Mouse (Mus musculus): ENCODE results near the gene Adk. TPM values are rescaled to one million over a fixed set of nuclear protein-coding genes. Genes with fewer than 3 reads are reported as not detected.

Gene Adk
- polyA plus RNA-seq, 1 experiment from 2014 or later = 155 TPM

- Histone ChIP-seq H3K4me1 (replicated peaks) (peaks cover 13% of the 10 kb centered on the region), H3K27me3 (no peaks in the 10 kb centered on the region), H3K27ac (no peak overlapping the region), H3K4me2 (no peak overlapping the region), H3K9ac (replicated peaks) (no peak overlapping the region), H3K9me3 (no peaks in the 10 kb centered on the region), H3K4me3 (replicated peaks) (no peak overlapping the region), H3K36me3 (no peaks in the 10 kb centered on the region)
- WGBS = 71% methylated on average over 8 of the region's 8 CpGs
- ATAC-seq (ENCODE audit: insufficient number of reproducible peaks, insufficient read depth, low FRiP score, low TSS enrichment, low read depth) = no peak
These were observed 13.3 kb downstream of the Adk start for GRCm38 (mm10) chr14:21065490-21066162.

DNA sequence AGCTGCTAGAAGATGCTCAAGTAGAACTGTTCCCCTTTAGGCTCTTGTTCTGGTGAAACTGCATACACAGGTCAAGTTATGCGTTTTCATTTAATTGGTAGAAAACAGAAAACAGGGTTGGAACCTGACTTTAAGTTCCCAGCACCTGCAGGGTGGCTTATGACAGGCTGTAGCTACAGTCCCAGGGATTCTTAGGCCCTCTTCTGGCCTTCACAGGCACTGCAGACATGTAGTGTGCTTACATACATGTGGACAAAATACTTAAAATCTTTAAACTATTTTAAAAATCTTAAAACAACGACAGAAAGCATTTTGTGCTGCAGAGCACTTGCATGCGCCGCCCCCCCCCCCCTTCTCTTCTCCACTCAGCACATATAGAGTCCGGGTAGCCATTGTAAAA is 17.2 kb downstream of the Adk start:
- Histone ChIP-seq H3K4me2 (no peak overlapping the region), H3K4me1 (replicated peaks) (peaks cover 5% of the 10 kb centered on the region), H3K9ac (replicated peaks) (no peak overlapping the region), H3K27ac (no peak overlapping the region), H3K4me3 (replicated peaks) (no peak overlapping the region), H3K36me3 (no peaks in the 10 kb centered on the region), H3K9me3 (no peaks in the 10 kb centered on the region), H3K27me3 (no peaks in the 10 kb centered on the region)
- WGBS = 81% methylated on average over 5 of the region's 5 CpGs
- no peak for ATAC-seq (ENCODE audit: insufficient number of reproducible peaks, insufficient read depth, low FRiP score, low TSS enrichment, low read depth)

DNA sequence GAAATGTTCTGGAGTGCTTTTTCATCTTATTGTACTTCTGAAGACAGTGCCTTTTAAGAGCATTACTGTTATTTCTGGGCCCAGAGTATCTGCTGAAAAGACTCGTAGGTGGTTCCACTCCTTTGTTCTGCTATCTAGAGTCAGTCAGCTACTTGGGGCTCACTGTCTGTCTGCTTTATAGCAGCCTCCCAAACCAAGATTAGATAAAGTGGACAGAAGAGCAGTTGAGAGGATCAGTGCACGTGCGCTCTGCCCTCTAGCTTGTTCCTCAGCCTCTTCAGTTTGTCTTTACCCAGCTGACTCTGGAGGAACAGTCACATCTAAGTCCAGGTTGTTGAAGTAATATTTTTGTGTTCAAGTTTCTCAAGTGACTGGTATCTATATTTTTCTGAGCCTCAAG is 21.6 kb downstream of the Adk start:
- no peak overlapping the region for H3K27ac ChIP-seq
- H3K36me3 ChIP-seq = no peaks in the 10 kb centered on the region
- no peaks in the 10 kb centered on the region for H3K9me3 ChIP-seq
- no peak overlapping the region for H3K4me2 ChIP-seq
- H3K9ac ChIP-seq (replicated peaks) = no peak overlapping the region
- H3K4me3 ChIP-seq (replicated peaks) = no peak overlapping the region
- no peak for ATAC-seq (ENCODE audit: insufficient number of reproducible peaks, insufficient read depth, low FRiP score, low TSS enrichment, low read depth)
- H3K27me3 ChIP-seq = no peaks in the 10 kb centered on the region
- H3K4me1 ChIP-seq (replicated peaks) = peaks cover 21% of the 10 kb centered on the region
- 72% methylated on average over 3 of the region's 3 CpGs for whole genome bisulfite sequencing

DNA sequence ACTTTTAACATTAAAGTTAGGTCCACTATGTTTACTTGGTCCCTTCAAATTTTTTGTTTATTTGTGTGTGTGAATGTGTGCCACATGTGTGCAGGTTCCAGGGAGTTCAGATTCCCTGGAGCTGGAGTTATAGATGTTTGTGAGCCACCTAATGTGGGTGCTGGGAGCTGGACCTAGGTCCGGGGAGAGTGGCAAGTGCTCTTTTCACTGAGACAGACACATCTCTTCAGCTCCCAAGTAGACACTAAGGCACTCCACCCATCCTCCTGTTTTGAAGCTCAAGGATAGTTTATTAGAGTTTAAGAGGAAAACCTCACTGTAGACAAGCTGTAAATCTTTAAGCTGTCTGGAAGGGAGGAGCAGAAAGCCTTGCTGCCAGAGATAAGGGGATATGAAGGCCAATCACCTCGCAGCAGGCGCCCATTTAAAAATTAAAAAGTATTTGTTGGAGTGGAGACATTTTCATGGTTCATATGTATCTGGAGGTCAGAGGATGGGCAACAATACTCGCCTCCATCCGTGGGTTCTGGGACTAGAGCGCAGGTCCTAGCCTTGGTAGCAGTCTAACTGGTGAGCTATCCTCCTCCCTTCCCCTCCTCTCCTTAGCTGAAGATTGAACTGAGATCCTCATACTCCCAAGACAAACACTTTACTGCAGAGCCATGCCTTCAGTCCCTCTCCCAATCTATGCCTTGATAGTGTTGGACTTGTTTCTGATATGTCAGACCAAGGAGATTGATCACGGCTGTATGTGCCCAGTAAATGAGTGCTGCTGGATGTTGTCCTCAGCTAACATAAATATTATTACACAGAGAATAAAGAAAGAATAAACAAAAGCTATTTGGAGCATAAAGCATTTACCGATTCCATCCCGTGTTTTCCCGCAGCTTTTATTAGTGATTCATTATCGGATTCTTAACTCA is 22.3 kb downstream of the Adk start:
- Histone ChIP-seq H3K9me3 (no peaks in the 10 kb centered on the region), H3K9ac (replicated peaks) (no peak overlapping the region), H3K4me3 (replicated peaks) (no peak overlapping the region), H3K4me2 (peak overlapping the region; percentile 77), H3K36me3 (no peaks in the 10 kb centered on the region), H3K27me3 (no peaks in the 10 kb centered on the region), H3K27ac (no peak overlapping the region), H3K4me1 (replicated peaks) (peaks cover 21% of the 10 kb centered on the region)
- 59% methylated on average over 11 of the region's 11 CpGs for WGBS
- ATAC-seq (ENCODE audit: insufficient number of reproducible peaks, insufficient read depth, low FRiP score, low TSS enrichment, low read depth) = no peak

- Histone ChIP-seq H3K4me1 (replicated peaks) (peaks cover 21% of the 10 kb centered on the region), H3K9ac (replicated peaks) (peak overlapping the region; percentile 75), H3K27me3 (no peaks in the 10 kb centered on the region), H3K36me3 (no peaks in the 10 kb centered on the region), H3K4me3 (replicated peaks) (peak overlapping the region; percentile 65), H3K9me3 (no peaks in the 10 kb centered on the region), H3K27ac (peak overlapping the region; percentile 89), H3K4me2 (peak overlapping the region; percentile 77)
- ATAC-seq (ENCODE audit: insufficient number of reproducible peaks, insufficient read depth, low FRiP score, low TSS enrichment, low read depth) = peak; percentile 97
- WGBS = under 1% methylated on average over 55 of the region's 59 CpGs
These were observed 23.6 kb downstream of the Adk start for GRCm38 (mm10) chr14:21075751-21076500.

DNA sequence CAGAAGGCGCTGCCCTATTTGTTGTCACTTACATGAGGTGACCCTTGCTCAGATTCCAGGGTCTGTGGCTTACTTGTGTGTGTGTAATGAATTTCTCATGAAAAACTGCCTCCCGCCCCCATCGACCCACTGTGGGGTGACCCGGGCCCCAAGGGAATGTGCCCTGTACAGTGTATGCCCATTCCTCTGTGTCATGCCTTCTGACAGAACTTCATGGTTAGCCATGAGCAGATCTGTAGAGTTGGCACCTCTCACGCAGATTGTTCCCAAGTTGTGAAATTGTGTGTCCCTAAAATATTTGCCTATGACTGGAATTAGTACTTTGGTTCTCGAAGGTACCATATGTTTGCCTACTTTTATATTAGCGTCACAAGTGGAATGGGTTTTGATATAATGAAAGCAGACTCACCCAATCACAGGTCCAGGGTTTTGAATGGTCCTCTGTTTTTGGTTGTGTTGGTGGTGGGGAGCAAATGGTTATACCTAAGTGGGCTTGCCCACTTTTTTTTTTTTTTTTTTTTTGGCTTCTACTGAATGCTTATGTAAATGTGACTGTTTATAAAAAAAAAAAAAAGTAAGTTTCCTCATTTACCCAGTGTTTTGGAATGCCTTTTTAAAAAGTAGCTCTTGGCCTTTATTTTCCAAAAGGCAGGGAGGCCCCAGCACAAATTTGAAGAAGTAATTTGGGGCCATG is 24.3 kb downstream of the Adk start:
- no peaks in the 10 kb centered on the region for H3K27me3 ChIP-seq
- no peaks in the 10 kb centered on the region for H3K36me3 ChIP-seq
- H3K27ac ChIP-seq = peak overlapping the region; percentile 89
- peak overlapping the region; percentile 65 for H3K4me3 ChIP-seq (replicated peaks)
- peak; percentile 40; the same call in 1 of the 2 replicates for ATAC-seq (ENCODE audit: insufficient number of reproducible peaks, insufficient read depth, low FRiP score, low TSS enrichment, low read depth)
- WGBS = 39% methylated on average over 7 of the region's 7 CpGs
- H3K4me2 ChIP-seq = peak overlapping the region; percentile 77
- H3K4me1 ChIP-seq (replicated peaks) = peaks cover 20% of the 10 kb centered on the region
- H3K9ac ChIP-seq (replicated peaks) = peak overlapping the region; percentile 75
- H3K9me3 ChIP-seq = no peaks in the 10 kb centered on the region

- Histone ChIP-seq H3K9me3 (no peaks in the 10 kb centered on the region), H3K4me2 (no peak overlapping the region), H3K27ac (no peak overlapping the region), H3K27me3 (no peaks in the 10 kb centered on the region), H3K9ac (replicated peaks) (no peak overlapping the region), H3K4me3 (replicated peaks) (no peak overlapping the region), H3K36me3 (no peaks in the 10 kb centered on the region), H3K4me1 (replicated peaks) (peaks cover 16% of the 10 kb centered on the region)
- 87% methylated on average over 4 of the region's 4 CpGs for WGBS
- no peak for ATAC-seq (ENCODE audit: insufficient number of reproducible peaks, insufficient read depth, low FRiP score, low TSS enrichment, low read depth)
These were observed 25.6 kb downstream of the Adk start for GRCm38 (mm10) chr14:21077939-21078338.

DNA sequence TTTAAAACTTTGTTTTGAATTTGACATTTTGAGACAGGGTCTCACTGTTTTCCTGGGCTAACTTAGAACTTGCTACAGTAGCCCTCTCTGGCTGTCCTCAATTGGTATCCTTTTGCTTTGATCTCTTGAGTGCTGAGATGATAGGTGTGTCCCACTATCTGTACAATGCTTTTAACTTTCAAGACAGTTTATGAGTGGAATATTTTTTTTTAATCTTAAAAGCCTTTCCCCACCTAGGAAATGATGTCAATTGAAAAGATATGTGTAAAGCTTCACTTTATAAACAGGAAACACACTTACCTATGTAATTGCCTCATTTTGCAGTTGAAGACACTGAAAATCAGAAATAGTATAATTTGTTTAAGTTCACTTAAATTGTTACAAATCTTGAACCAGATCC is 26.1 kb downstream of the Adk start:
- no peaks in the 10 kb centered on the region for H3K36me3 ChIP-seq
- no peak overlapping the region for H3K4me3 ChIP-seq (replicated peaks)
- ATAC-seq (ENCODE audit: insufficient number of reproducible peaks, insufficient read depth, low FRiP score, low TSS enrichment, low read depth) = no peak
- H3K9me3 ChIP-seq = no peaks in the 10 kb centered on the region
- peaks cover 16% of the 10 kb centered on the region for H3K4me1 ChIP-seq (replicated peaks)
- H3K9ac ChIP-seq (replicated peaks) = no peak overlapping the region
- H3K4me2 ChIP-seq = no peak overlapping the region
- H3K27me3 ChIP-seq = no peaks in the 10 kb centered on the region
- H3K27ac ChIP-seq = no peak overlapping the region

GRCm38 (mm10) chr14:21082823-21083222 is 30.4 kb downstream of the Adk start:
- no peak for ATAC-seq (ENCODE audit: insufficient number of reproducible peaks, insufficient read depth, low FRiP score, low TSS enrichment, low read depth)
- Histone ChIP-seq H3K4me2 (no peak overlapping the region), H3K4me1 (replicated peaks) (peaks cover 23% of the 10 kb centered on the region), H3K36me3 (no peaks in the 10 kb centered on the region), H3K4me3 (replicated peaks) (no peak overlapping the region), H3K27ac (no peak overlapping the region), H3K9me3 (no peaks in the 10 kb centered on the region), H3K27me3 (no peaks in the 10 kb centered on the region), H3K9ac (replicated peaks) (no peak overlapping the region)
- 66% methylated on average over 1 of the region's 1 CpGs for WGBS

GRCm38 (mm10) chr14:21085666-21086065 is 33.3 kb downstream of the Adk start:
- no peak for ATAC-seq (ENCODE audit: insufficient number of reproducible peaks, insufficient read depth, low FRiP score, low TSS enrichment, low read depth)
- WGBS = 79% methylated on average over 5 of the region's 5 CpGs
- H3K4me2 ChIP-seq = no peak overlapping the region

More at GRCm38 (mm10) chr14:21085666-21086065, 33.3 kb downstream of the Adk start:
- no peaks in the 10 kb centered on the region for H3K36me3 ChIP-seq
- no peak overlapping the region for H3K9ac ChIP-seq (replicated peaks)
- peak overlapping the region; percentile 70 for H3K27ac ChIP-seq
- no peaks in the 10 kb centered on the region for H3K27me3 ChIP-seq
- no peak overlapping the region for H3K4me3 ChIP-seq (replicated peaks)
- H3K9me3 ChIP-seq = no peaks in the 10 kb centered on the region
- H3K4me1 ChIP-seq (replicated peaks) = peaks cover 40% of the 10 kb centered on the region
